Comparison of ENCODE assay signal across 30 mouse cellular contexts in genomic region chr10:70194283-70194682, GRCm38 (mm10). TPM values are rescaled to one million over a fixed set of nuclear protein-coding genes. Genes with fewer than 3 reads are reported as not detected.
DNase-seq lines count a peak whose midpoint lies in the region; ATAC-seq and TF ChIP-seq lines count a peak whose summit lies in the region.
"Had no signal": no experiment of that assay in that cellular context is flagged by ENCODE, and none has a peak within 500 bp of the region (broad histone marks: within the 10 kb centered on the region; RNA-seq: fewer than 3 reads in every experiment).

No protein-coding gene starts in this region.

- H3K4me2 ChIP-seq in kidney, embryonic 16.5 days (replicated peaks; ENCODE audit: low read depth, low read length), result no peak overlapping the region
- H3K4me2 ChIP-seq: embryonic facial prominence, embryonic 13.5 days; forebrain, embryonic 12.5 days; forebrain, embryonic 15.5 days; heart, embryonic 11.5 days; hindbrain, embryonic 12.5 days; hindbrain, embryonic 15.5 days had no signal

- H3K36me3 ChIP-seq in kidney, adult 2 months (ENCODE audit: control insufficient read depth, insufficient read depth, low read length), result peaks cover 1% of the 10 kb centered on the region; the same call in 1 of the 2 replicates
- H3K36me3 ChIP-seq in kidney, embryonic 16.5 days (ENCODE audit: insufficient read depth, low read length), result peaks cover 29% of the 10 kb centered on the region

- TF ChIP-seq POLR2A in kidney, adult 2 months (IDR thresholded peaks at IDR 0.05; ENCODE audit: low read depth, low read length), result no peak

- 38% methylated on average over 9 of the region's 9 CpGs for WGBS in kidney, adult 2 months
- WGBS in kidney, embryonic 16.5 days, result 61% methylated on average over 9 of the region's 9 CpGs

- no peaks in the 10 kb centered on the region for H3K27me3 ChIP-seq in kidney, adult 2 months (replicated peaks; ENCODE audit: control insufficient read depth, insufficient read depth, low read length)
- H3K27me3 ChIP-seq in kidney, embryonic 16.5 days (ENCODE audit: insufficient read depth, low read length), result no peaks in the 10 kb centered on the region
- H3K27me3 ChIP-seq: CH12.LX; embryonic facial prominence, embryonic 13.5 days; forebrain, embryonic 12.5 days; forebrain, embryonic 15.5 days; hindbrain, embryonic 12.5 days; hindbrain, embryonic 15.5 days had no signal

- H3K4me1 ChIP-seq in kidney, adult 2 months (ENCODE audit: control insufficient read depth, insufficient read depth, low read length), result peaks cover 8% of the 10 kb centered on the region; the same call in 1 of the 2 replicates
- 0 out of 2 replicates have a peak, but pooled peaks cover 5% of the 10 kb centered on the region for H3K4me1 ChIP-seq in kidney, embryonic 16.5 days (ENCODE audit: insufficient read depth, low read length)
- H3K4me1 ChIP-seq: forebrain, embryonic 12.5 days; forebrain, embryonic 15.5 days; hindbrain, embryonic 12.5 days; hindbrain, embryonic 15.5 days had no signal

- H3K4me3 ChIP-seq in kidney, adult 2 months (ENCODE audit: insufficient read depth, low read depth, low read length), result no peak overlapping the region
- no peak overlapping the region for H3K4me3 ChIP-seq in kidney, embryonic 16.5 days (ENCODE audit: low read length)
- H3K4me3 ChIP-seq: embryonic facial prominence, embryonic 10.5 days; embryonic facial prominence, embryonic 13.5 days; erythroblast, embryonic 14.5 days; forebrain, embryonic 12.5 days; forebrain, embryonic 15.5 days; heart, adult 2 months; hindbrain, embryonic 12.5 days; hindbrain, embryonic 15.5 days had no signal

- no peak overlapping the region for H3K27ac ChIP-seq in kidney, adult 2 months (ENCODE audit: insufficient read depth, low read depth, low read length)
- no peak overlapping the region for H3K27ac ChIP-seq in kidney, embryonic 16.5 days (ENCODE audit: low read length)
- H3K27ac ChIP-seq: embryonic facial prominence, embryonic 10.5 days; embryonic facial prominence, embryonic 13.5 days; forebrain, embryonic 12.5 days; forebrain, embryonic 15.5 days; heart, adult 2 months; hindbrain, embryonic 12.5 days; hindbrain, embryonic 15.5 days had no signal

- no peak for TF ChIP-seq CTCF in kidney, adult 2 months (conservative IDR thresholded peaks at IDR 0.05; ENCODE audit: insufficient read depth, insufficient read length, low read depth, low read length)

- H3K9ac ChIP-seq in kidney, embryonic 16.5 days (replicated peaks; ENCODE audit: low read length), result no peak overlapping the region
- H3K9ac ChIP-seq: embryonic facial prominence, embryonic 13.5 days; forebrain, embryonic 12.5 days; forebrain, embryonic 15.5 days; hindbrain, embryonic 12.5 days; hindbrain, embryonic 15.5 days had no signal

- ATAC-seq in kidney, embryonic 16.5 days (ENCODE audit: low FRiP score, low TSS enrichment), result no peak
- ATAC-seq: forebrain, embryonic 15.5 days had no signal

- H3K9me3 ChIP-seq in kidney, embryonic 16.5 days (ENCODE audit: low read length), result no peaks in the 10 kb centered on the region
- H3K9me3 ChIP-seq: embryonic facial prominence, embryonic 10.5 days; embryonic facial prominence, embryonic 13.5 days; forebrain, embryonic 12.5 days; forebrain, embryonic 15.5 days; hindbrain, embryonic 12.5 days; hindbrain, embryonic 15.5 days had no signal

- DNase-seq in kidney, adult 2 months, result peak; percentile 48
- DNase-seq in ovary, postnatal 36 days (ENCODE audit: low spot score), result peak; percentile 1
- DNase-seq in ovary, adult 18-20 months (ENCODE audit: low spot score), result no peak
- DNase-seq in yolk sac, embryonic 10.5 days (ENCODE audit: low spot score), result peak; percentile 70
- DNase-seq in heart, adult 8-10 months (ENCODE audit: low spot score), result no peak
- DNase-seq: adrenal gland, adult 2 months; adrenal gland, postnatal 14 days; B cell, adult 2 months; cerebellum, adult 11-12 months; cerebellum, adult 8-10 months; cerebellum, postnatal 10 days; cerebellum, postnatal 36 days; embryo, embryonic 11 days; gastrocnemius, postnatal 10 days; gastrocnemius, postnatal 36 days had no signal

RNA-seq across cellular contexts. Expression of gene Mrln, which starts 10.2 kb away (rescaled TPM):
- 1.0 and 2.5 TPM in 2 replicates for polyA plus RNA-seq in kidney, adult 2 months (2012; rRNA removed)
- 4.9 and 7.5 TPM in 2 replicates for polyA plus RNA-seq in kidney, embryonic 16.5 days (2015; fragmentation: Nextera tagmentation; extraction: Ambion mirVana)
- total RNA-seq in heart, adult 8-10 months (2022), result 1 to 10 TPM; 1.9 to 4.2 (median 3.0) TPM
- total RNA-seq: adrenal gland, postnatal 14 days; CH12.LX; granulocyte monocyte progenitor cell, adult 5-6 weeks; hematopoietic stem cell, adult 5-6 weeks; MEL had no signal
- polyA plus RNA-seq: adrenal gland, adult 2 months; erythroblast, embryonic 14.5 days; heart, postnatal 0 days had no signal

RNA-seq across cellular contexts. Expression of gene Slc16a9, which starts 50.6 kb away (rescaled TPM):
- 68.9 and 77.1 TPM in 2 replicates for polyA plus RNA-seq in kidney, adult 2 months (2012; rRNA removed)
- 5.2 and 5.5 TPM in 2 replicates for polyA plus RNA-seq in kidney, embryonic 16.5 days (2015; fragmentation: Nextera tagmentation; extraction: Ambion mirVana)
- 1 to 10 TPM; 2.3 to 4.3 (median 3.8) TPM for total RNA-seq in heart, adult 8-10 months (2022)
- total RNA-seq: CH12.LX, MEL had no signal
- polyA plus RNA-seq: erythroblast, embryonic 14.5 days had no signal

Comparison
In these comparisons a context has a peak if more than half of its experiments do, and no peak if none do; other contexts are left out.
1. DNase-seq: peak in kidney, adult 2 months (single experiment), ovary, postnatal 36 days (single experiment) and yolk sac, embryonic 10.5 days (single experiment); none in ovary, adult 18-20 months (single experiment) and heart, adult 8-10 months (single experiment).
2. RNA of gene Slc16a9, which starts 50.6 kb away (polyA plus RNA-seq): 68.9 to 77.1 TPM in kidney, adult 2 months; 5.2 to 5.5 TPM in kidney, embryonic 16.5 days; every median in the first group is over 10 times any median in the second.